Mouse (Mus musculus) E14TG2a.4 (cell line): ENCODE results near the gene Nppb.

Experiments used
- CTCF ChIP-seq: conservative IDR thresholded peaks from 2 replicates; pipeline ENCODE4 v1.5.1; 2014; ENCODE audit warnings: low read length
- NANOG ChIP-seq: IDR thresholded peaks from 2 replicates; pipeline ENCODE4 v1.6.1; 2014; ENCODE audit warnings: borderline replicate concordance, low read length, mixed read lengths
- POU5F1 ChIP-seq: IDR thresholded peaks from 2 replicates; pipeline ENCODE4 v1.6.1; 2014; ENCODE audit warnings: low read length, borderline replicate concordance

GRCm38 (mm10) chr4:147937486-147937885 is 48.1 kb upstream of the Nppb start:
- no peak for TF ChIP-seq NANOG
- no peak for TF ChIP-seq CTCF
- no peak for TF ChIP-seq POU5F1
